Mouse (Mus musculus) liver, embryonic 14.5 days (tissue): Measurements from ENCODE around the gene Tbc1d17. TPM values are rescaled to one million over a fixed set of nuclear protein-coding genes. Genes with fewer than 3 reads are reported as not detected.

ENCODE experiments used
- ATAC-seq: fragments of 200-750 bp; cut with Nextera tagmentation; 2 replicates; pipeline ENCODE4 v1.8.0; 2017; ENCODE audit warnings: moderate number of reproducible peaks, mild to moderate bottlenecking, moderate library complexity; ENCODE audit not compliant: insufficient read depth
- DNase-seq, 3 experiments: peaks; one replicate each; pipeline ENCODE4 v3.0.0-alpha.2; 2012 to 2013; ENCODE audit warnings: low read depth in 3 of 3, low spot score in 3 of 3
- H3K27ac ChIP-seq: fragments of 300-500 bp; sonication (generic); 2 replicates; pipeline ENCODE4 v1.5.1; 2014; ENCODE audit warnings: moderate library complexity, mild to moderate bottlenecking, control low read depth, inconsistent platforms
- H3K27me3 ChIP-seq: fragments of 300-500 bp; sonication (generic); 2 replicates; pipeline ENCODE4 v1.6.1; 2014; ENCODE audit warnings: mild to moderate bottlenecking, low read length, moderate library complexity; ENCODE audit not compliant: control insufficient read depth, insufficient read depth
- H3K36me3 ChIP-seq: fragments of 300-500 bp; sonication (generic); replicated peaks from 2 replicates; pipeline ENCODE4 v1.6.1; 2014; ENCODE audit warnings: low read depth; ENCODE audit not compliant: control insufficient read depth, insufficient read depth
- H3K4me1 ChIP-seq, 2 experiments: fragments of 200-500 bp in 1 of 2; fragments of 300-500 bp in 1 of 2; sonication (generic) in 1 of 2; replicated peaks; 2 replicates each; pipeline ENCODE4 v1.6.1; 2012 to 2014; ENCODE audit warnings: antibody characterized with exemption in 1 of 2, inconsistent platforms in 1 of 2, low read length in 1 of 2; ENCODE audit not compliant: control insufficient read depth in 2 of 2, insufficient read depth in 2 of 2
- H3K4me2 ChIP-seq: fragments of 300-500 bp; sonication (generic); 2 replicates; pipeline ENCODE4 v1.6.1; 2014; ENCODE audit warnings: low read depth, mild to moderate bottlenecking, control low read depth, moderate library complexity
- H3K4me3 ChIP-seq, 2 experiments: fragments of 200-500 bp in 1 of 2; fragments of 300-500 bp in 1 of 2; sonication (generic) in 1 of 2; 2 replicates each; pipeline ENCODE4 v1.5.1; 2012 to 2014; ENCODE audit warnings: low read depth in 2 of 2, low read length in 2 of 2, mild to moderate bottlenecking in 2 of 2, control low read depth in 1 of 2, inconsistent platforms in 1 of 2, moderate library complexity in 1 of 2; ENCODE audit not compliant: insufficient read depth in 1 of 2
- H3K9ac ChIP-seq: fragments of 300-500 bp; sonication (generic); replicated peaks from 2 replicates; pipeline ENCODE4 v1.6.1; 2014; ENCODE audit warnings: mild to moderate bottlenecking, control low read depth, moderate library complexity
- H3K9me3 ChIP-seq: fragments of 300-500 bp; sonication (generic); 2 replicates; pipeline ENCODE4 v1.6.1; 2016; ENCODE audit warnings: low read length, mixed read lengths; ENCODE audit not compliant: control insufficient read depth
- CTCF ChIP-seq: IDR thresholded peaks from 2 replicates; pipeline ENCODE4 v1.5.1; 2016; ENCODE audit warnings: antibody characterized with exemption, low read depth, control low read depth
- EP300 ChIP-seq: IDR thresholded peaks from 2 replicates; pipeline ENCODE4 v1.6.1; 2016; ENCODE audit warnings: antibody characterized with exemption, low read depth
- WGBS: fragments of 180-500 bp; shearing (Covaris S2); extraction: QIAGEN DNeasy Blood & Tissue Kit; methylation state at CpG from one replicate; pipeline ENCODE4 v1.1.7; 2014; ENCODE audit not compliant: insufficient replicate concordance; 5-methylcytosine and 5-hydroxymethylcytosine counted together
- polyA plus RNA-seq, 2 experiments: library from polyadenylated mRNA; depleted of rRNA in 1 of 2; stranded (reverse) in 1 of 2; unstranded in 1 of 2; fragments of >200 nt; fragmentation: Nextera tagmentation in 1 of 2; extraction: Ambion mirVana in 1 of 2; gene quantifications; 2 replicates each; pipeline versions ENCODE4 v1.2.1 to v1.2.3; 2012 to 2014

Gene Tbc1d17
- polyA plus RNA-seq, 2 experiments, result 16.2 to 18.3 TPM

GRCm38 (mm10) chr7:44863210-44863609 lies 14.3 kb upstream of the Tbc1d17 start:
- 87% methylated on average over 14 of the region's 14 CpGs for WGBS
- H3K9me3 ChIP-seq, result no peaks in the 10 kb centered on the region
- no peak overlapping the region for H3K9ac ChIP-seq
- no peaks in the 10 kb centered on the region for H3K27me3 ChIP-seq
- H3K27ac ChIP-seq, result no peak overlapping the region
- ATAC-seq (no peak), DNase-seq (no peak)
- peaks cover 9 to 17% of the 10 kb centered on the region in 2 experiments; a peak in 3 of 4 replicates for H3K4me1 ChIP-seq
- TF ChIP-seq EP300 (no peak), CTCF (no peak)
- no peak overlapping the region for H3K4me3 ChIP-seq
- H3K4me2 ChIP-seq, result no peak overlapping the region
- H3K36me3 ChIP-seq, result peaks cover 10% of the 10 kb centered on the region

GRCm38 (mm10) chr7:44862434-44862833 lies 13.6 kb upstream of the Tbc1d17 start:
- TF ChIP-seq EP300 (no peak), CTCF (no peak)
- Histone ChIP-seq H3K4me3 (no peak overlapping the region), H3K4me1 (peaks cover 9 to 17% of the 10 kb centered on the region in 2 experiments), H3K27ac (no peak overlapping the region), H3K4me2 (no peak overlapping the region), H3K27me3 (no peaks in the 10 kb centered on the region), H3K9ac (no peak overlapping the region), H3K9me3 (no peaks in the 10 kb centered on the region), H3K36me3 (peaks cover 10% of the 10 kb centered on the region)
- 91% methylated on average over 8 of the region's 8 CpGs for WGBS
- no peak for DNase-seq
- no peak for ATAC-seq

GRCm38 (mm10) chr7:44861429-44861816 lies 12.5 kb upstream of the Tbc1d17 start:
- no peak for TF ChIP-seq CTCF
- no peak for TF ChIP-seq EP300
- Histone ChIP-seq H3K4me2 (no peak overlapping the region), H3K4me3 (no peak overlapping the region), H3K27me3 (no peaks in the 10 kb centered on the region), H3K4me1 (peaks cover 7 to 16% of the 10 kb centered on the region in 2 experiments), H3K9me3 (no peaks in the 10 kb centered on the region), H3K27ac (no peak overlapping the region), H3K9ac (no peak overlapping the region), H3K36me3 (peaks cover 10% of the 10 kb centered on the region)
- WGBS, result 85% methylated on average over 14 of the region's 14 CpGs
- ATAC-seq (no peak), DNase-seq (no peak)

GRCm38 (mm10) chr7:44860576-44861428 lies 11.9 kb upstream of the Tbc1d17 start:
- H3K27me3 ChIP-seq, result no peaks in the 10 kb centered on the region
- no peak overlapping the region for H3K4me3 ChIP-seq
- peak in 1 of 3 experiments; percentile 41 for DNase-seq
- no peaks in the 10 kb centered on the region for H3K9me3 ChIP-seq
- H3K4me1 ChIP-seq, result peaks cover 13 to 17% of the 10 kb centered on the region in 2 experiments
- H3K36me3 ChIP-seq, result peaks cover 10% of the 10 kb centered on the region
- TF ChIP-seq EP300 (no peak), CTCF (peak; percentile 98)
- WGBS, result 56% methylated on average over 22 of the region's 22 CpGs
- no peak overlapping the region for H3K27ac ChIP-seq
- H3K4me2 ChIP-seq, result no peak overlapping the region
- no peak overlapping the region for H3K9ac ChIP-seq
- no peak for ATAC-seq

GRCm38 (mm10) chr7:44859896-44860295 lies 11.0 kb upstream of the Tbc1d17 start:
- Histone ChIP-seq H3K4me1 (peaks cover 22 to 26% of the 10 kb centered on the region in 2 experiments), H3K36me3 (peaks cover 10% of the 10 kb centered on the region), H3K4me3 (no peak overlapping the region), H3K27me3 (no peaks in the 10 kb centered on the region), H3K9me3 (no peaks in the 10 kb centered on the region), H3K27ac (no peak overlapping the region), H3K4me2 (no peak overlapping the region), H3K9ac (no peak overlapping the region)
- WGBS, result 79% methylated on average over 11 of the region's 11 CpGs
- DNase-seq, result no peak
- no peak for ATAC-seq
- TF ChIP-seq EP300 (no peak), CTCF (no peak)
